Comparison of ENCODE assay signal across 8 mouse cellular contexts in the genomic region with DNA sequence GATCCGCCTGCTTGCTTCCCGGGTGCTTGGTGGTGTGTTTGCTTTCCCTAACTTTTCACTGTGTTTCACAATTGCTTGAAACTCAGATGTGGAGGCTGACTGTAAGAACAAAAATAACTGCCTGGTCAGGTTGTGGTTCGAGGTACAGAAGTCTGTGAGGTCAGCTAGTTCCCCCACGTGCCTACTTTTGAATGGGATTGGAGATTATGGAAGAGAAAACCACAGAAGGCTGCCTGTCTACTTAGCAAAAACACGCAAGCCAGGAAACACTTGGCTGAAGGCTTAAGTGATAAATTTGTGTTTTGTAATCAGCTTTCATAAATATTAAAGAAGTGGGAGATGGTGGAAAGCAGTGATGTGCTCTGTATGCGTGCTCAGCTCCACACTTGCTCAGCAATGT.
DNase-seq lines count a peak whose midpoint lies in the region; ATAC-seq and TF ChIP-seq lines count a peak whose summit lies in the region.

No protein-coding gene starts in this region.

- H3K4me1 ChIP-seq in kidney, embryonic 14.5 days (ENCODE audit: control insufficient read depth, insufficient read depth, low read length): peaks cover 46% of the 10 kb centered on the region
- peaks cover 83% of the 10 kb centered on the region for H3K4me1 ChIP-seq in embryonic facial prominence, embryonic 10.5 days
- H3K4me1 ChIP-seq in hindbrain, postnatal 0 days (ENCODE audit: insufficient read depth, low read length): peaks cover 18% of the 10 kb centered on the region
- peaks cover 38% of the 10 kb centered on the region for H3K4me1 ChIP-seq in midbrain, embryonic 15.5 days

- H3K9me3 ChIP-seq in kidney, embryonic 14.5 days (ENCODE audit: control insufficient read depth, low read length): no peaks in the 10 kb centered on the region
- no peaks in the 10 kb centered on the region for H3K9me3 ChIP-seq in embryonic facial prominence, embryonic 10.5 days
- H3K9me3 ChIP-seq in hindbrain, postnatal 0 days (ENCODE audit: low read length): no peaks in the 10 kb centered on the region
- H3K9me3 ChIP-seq in midbrain, embryonic 15.5 days: no peaks in the 10 kb centered on the region

- TF ChIP-seq CTCF in hindbrain, postnatal 0 days (IDR thresholded peaks at IDR 0.05; ENCODE audit: low read depth): no peak

- 61% methylated on average over 6 of the region's 6 CpGs for WGBS in kidney, embryonic 14.5 days
- WGBS in embryonic facial prominence, embryonic 10.5 days: 79% methylated on average over 6 of the region's 6 CpGs
- WGBS in hindbrain, postnatal 0 days: 68% methylated on average over 6 of the region's 6 CpGs
- WGBS in midbrain, embryonic 15.5 days: 59% methylated on average over 6 of the region's 6 CpGs

- H3K36me3 ChIP-seq in kidney, embryonic 14.5 days (ENCODE audit: control insufficient read depth, insufficient read depth, low read length): peaks cover 9% of the 10 kb centered on the region; the same call in 1 of the 2 replicates
- H3K36me3 ChIP-seq in embryonic facial prominence, embryonic 10.5 days (replicated peaks): peaks cover 48% of the 10 kb centered on the region
- no peaks in the 10 kb centered on the region for H3K36me3 ChIP-seq in hindbrain, postnatal 0 days (ENCODE audit: insufficient read depth, low read length)
- H3K36me3 ChIP-seq in midbrain, embryonic 15.5 days (replicated peaks): no peaks in the 10 kb centered on the region

- no peak for ATAC-seq in kidney, embryonic 14.5 days (ENCODE audit: low FRiP score, low TSS enrichment)
- ATAC-seq in hindbrain, postnatal 0 days: no peak
- no peak for ATAC-seq in midbrain, embryonic 15.5 days (replicated peaks)

- no peak overlapping the region for H3K4me3 ChIP-seq in kidney, embryonic 14.5 days (ENCODE audit: low read length)
- peak overlapping the region; percentile 37 for H3K4me3 ChIP-seq in embryonic facial prominence, embryonic 10.5 days
- H3K4me3 ChIP-seq in hindbrain, postnatal 0 days (ENCODE audit: low read length): no peak overlapping the region
- no peak overlapping the region; the same call in 1 of the 2 replicates for H3K4me3 ChIP-seq in midbrain, embryonic 15.5 days

- H3K9ac ChIP-seq in kidney, embryonic 14.5 days (ENCODE audit: low read depth, low read length): peak overlapping the region; percentile 34; the same call in 1 of the 2 replicates
- no peak overlapping the region for H3K9ac ChIP-seq in hindbrain, postnatal 0 days (replicated peaks; ENCODE audit: low read length)
- no peak overlapping the region; the same call in 1 of the 2 replicates for H3K9ac ChIP-seq in midbrain, embryonic 15.5 days

- peak overlapping the region; percentile 8; the same call in 1 of the 2 replicates for H3K4me2 ChIP-seq in kidney, embryonic 14.5 days (replicated peaks; ENCODE audit: low read depth, low read length)
- H3K4me2 ChIP-seq in hindbrain, postnatal 0 days (ENCODE audit: low read depth, low read length): peak overlapping the region; percentile 30; the same call in 1 of the 2 replicates
- H3K4me2 ChIP-seq in midbrain, embryonic 15.5 days: peak overlapping the region; percentile 37

- intact Hi-C loops in gastrocnemius, postnatal 36 days (cut with DNase I): no loop called here

- peak overlapping the region; percentile 85 for H3K27ac ChIP-seq in kidney, embryonic 14.5 days (ENCODE audit: low read depth, low read length)
- peak overlapping the region; percentile 84 for H3K27ac ChIP-seq in embryonic facial prominence, embryonic 10.5 days (replicated peaks)
- peak overlapping the region; percentile 20; the same call in 1 of the 2 replicates for H3K27ac ChIP-seq in hindbrain, postnatal 0 days
- H3K27ac ChIP-seq in midbrain, embryonic 15.5 days: peak overlapping the region; percentile 73

- H3K27me3 ChIP-seq in kidney, embryonic 14.5 days (ENCODE audit: control insufficient read depth, insufficient read depth, low read length): no peaks in the 10 kb centered on the region
- no peaks in the 10 kb centered on the region for H3K27me3 ChIP-seq in embryonic facial prominence, embryonic 10.5 days (replicated peaks; ENCODE audit: low read depth, poor library complexity, severe bottlenecking)
- H3K27me3 ChIP-seq in hindbrain, postnatal 0 days (ENCODE audit: insufficient read depth, low read length): no peaks in the 10 kb centered on the region
- no peaks in the 10 kb centered on the region for H3K27me3 ChIP-seq in midbrain, embryonic 15.5 days (replicated peaks)

- DNase-seq in kidney, postnatal 25 days: no peak
- DNase-seq in embryonic facial prominence, embryonic 10.5 days (ENCODE audit: low spot score): no peak
- DNase-seq in hindbrain, postnatal 0 days (ENCODE audit: low spot score): no peak
- DNase-seq in gastrocnemius, postnatal 36 days: no peak
- DNase-seq in adrenal gland, postnatal 4 days (ENCODE audit: low spot score in 2 of 2): no peak
- DNase-seq in retina, postnatal 1 day: no peak

Comparison
In these comparisons a context has a peak if more than half of its experiments do, and no peak if none do; other contexts are left out.
1. H3K27ac ChIP-seq: peak in every context shown above with its lines; median percentile 85 in kidney, embryonic 14.5 days; 84 in embryonic facial prominence, embryonic 10.5 days; 73 in midbrain, embryonic 15.5 days; 20 in hindbrain, postnatal 0 days.